Mouse (Mus musculus): ENCODE data around the gene Tecta. TPM values are rescaled to one million over a fixed set of nuclear protein-coding genes. Genes with fewer than 3 reads are reported as not detected.

Gene Tecta
- polyA plus RNA-seq, 1 experiment from 2014 or later = 0.45 TPM

GRCm38 (mm10) chr9:42423649-42424048, 23.9 kb upstream of the Tecta start:
- H3K9ac ChIP-seq (ENCODE audit: low read length) = no peak overlapping the region
- DNase-seq (ENCODE audit: low spot score, missing footprints) (no peak), ATAC-seq (ENCODE audit: low FRiP score) (no peak)
- H3K36me3 ChIP-seq (ENCODE audit: control insufficient read depth, insufficient read depth, low read length) = peaks cover 2% of the 10 kb centered on the region; the same call in 1 of the 2 replicates
- no peaks in the 10 kb centered on the region for H3K9me3 ChIP-seq (ENCODE audit: control insufficient read depth, low read length)
- no peak overlapping the region for H3K27ac ChIP-seq (ENCODE audit: low read depth, low read length)
- no peak overlapping the region for H3K4me3 ChIP-seq (ENCODE audit: low read depth, low read length)
- peaks cover 14% of the 10 kb centered on the region for H3K4me1 ChIP-seq (ENCODE audit: control insufficient read depth, insufficient read depth, low read length)
- 94% methylated on average over 2 of the region's 2 CpGs for WGBS
- no peaks in the 10 kb centered on the region for H3K27me3 ChIP-seq (ENCODE audit: control insufficient read depth, insufficient read depth, low read length)
- no peak overlapping the region for H3K4me2 ChIP-seq

GRCm38 (mm10) chr9:42419687-42420086, 20.0 kb upstream of the Tecta start:
- H3K27ac ChIP-seq (ENCODE audit: low read depth, low read length) = no peak overlapping the region
- WGBS = 63% methylated on average over 2 of the region's 2 CpGs
- H3K9ac ChIP-seq (ENCODE audit: low read length) = no peak overlapping the region
- H3K4me2 ChIP-seq = no peak overlapping the region
- H3K36me3 ChIP-seq (ENCODE audit: control insufficient read depth, insufficient read depth, low read length) = peaks cover 2% of the 10 kb centered on the region; the same call in 1 of the 2 replicates
- no peak for ATAC-seq (ENCODE audit: low FRiP score)
- no peak overlapping the region for H3K4me3 ChIP-seq (ENCODE audit: low read depth, low read length)
- no peaks in the 10 kb centered on the region for H3K27me3 ChIP-seq (ENCODE audit: control insufficient read depth, insufficient read depth, low read length)
- H3K9me3 ChIP-seq (ENCODE audit: control insufficient read depth, low read length) = no peaks in the 10 kb centered on the region
- no peak for DNase-seq (ENCODE audit: low spot score, missing footprints)
- peaks cover 2% of the 10 kb centered on the region; the same call in 1 of the 2 replicates for H3K4me1 ChIP-seq (ENCODE audit: control insufficient read depth, insufficient read depth, low read length)

- Histone ChIP-seq H3K27ac (ENCODE audit: low read depth, low read length) (no peak overlapping the region), H3K9me3 (ENCODE audit: control insufficient read depth, low read length) (no peaks in the 10 kb centered on the region), H3K27me3 (ENCODE audit: control insufficient read depth, insufficient read depth, low read length) (no peaks in the 10 kb centered on the region), H3K4me3 (ENCODE audit: low read depth, low read length) (no peak overlapping the region), H3K4me2 (no peak overlapping the region), H3K36me3 (ENCODE audit: control insufficient read depth, insufficient read depth, low read length) (peaks cover 2% of the 10 kb centered on the region; the same call in 1 of the 2 replicates), H3K4me1 (ENCODE audit: control insufficient read depth, insufficient read depth, low read length) (peaks cover 7% of the 10 kb centered on the region; the same call in 1 of the 2 replicates), H3K9ac (ENCODE audit: low read length) (no peak overlapping the region)
- DNase-seq (ENCODE audit: low spot score, missing footprints) (no peak), ATAC-seq (ENCODE audit: low FRiP score) (no peak)
- 89% methylated on average over 5 of the region's 5 CpGs for WGBS
These were observed 19.1 kb upstream of the Tecta start for GRCm38 (mm10) chr9:42418786-42419185.

GRCm38 (mm10) chr9:42417352-42417952, 17.7 kb upstream of the Tecta start:
- Histone ChIP-seq H3K36me3 (ENCODE audit: control insufficient read depth, insufficient read depth, low read length) (no peaks in the 10 kb centered on the region), H3K9me3 (ENCODE audit: control insufficient read depth, low read length) (no peaks in the 10 kb centered on the region), H3K4me1 (ENCODE audit: control insufficient read depth, insufficient read depth, low read length) (peaks cover 9% of the 10 kb centered on the region; the same call in 1 of the 2 replicates), H3K4me2 (no peak overlapping the region), H3K27ac (ENCODE audit: low read depth, low read length) (no peak overlapping the region), H3K27me3 (ENCODE audit: control insufficient read depth, insufficient read depth, low read length) (no peaks in the 10 kb centered on the region), H3K4me3 (ENCODE audit: low read depth, low read length) (no peak overlapping the region), H3K9ac (ENCODE audit: low read length) (no peak overlapping the region)
- WGBS = 93% methylated on average over 12 of the region's 12 CpGs
- DNase-seq (ENCODE audit: low spot score, missing footprints) (no peak), ATAC-seq (ENCODE audit: low FRiP score) (no peak)

GRCm38 (mm10) chr9:42415184-42415583, 15.5 kb upstream of the Tecta start:
- Histone ChIP-seq H3K4me2 (no peak overlapping the region), H3K27me3 (ENCODE audit: control insufficient read depth, insufficient read depth, low read length) (no peaks in the 10 kb centered on the region), H3K9ac (ENCODE audit: low read length) (no peak overlapping the region), H3K9me3 (ENCODE audit: control insufficient read depth, low read length) (no peaks in the 10 kb centered on the region), H3K27ac (ENCODE audit: low read depth, low read length) (no peak overlapping the region), H3K4me1 (ENCODE audit: control insufficient read depth, insufficient read depth, low read length) (peaks cover 9% of the 10 kb centered on the region; the same call in 1 of the 2 replicates), H3K36me3 (ENCODE audit: control insufficient read depth, insufficient read depth, low read length) (no peaks in the 10 kb centered on the region), H3K4me3 (ENCODE audit: low read depth, low read length) (no peak overlapping the region)
- 21% methylated on average over 1 of the region's 1 CpGs for WGBS
- no peak for ATAC-seq (ENCODE audit: low FRiP score)
- no peak for DNase-seq (ENCODE audit: low spot score, missing footprints)

GRCm38 (mm10) chr9:42413345-42413744, 13.6 kb upstream of the Tecta start:
- DNase-seq (ENCODE audit: low spot score, missing footprints) (no peak), ATAC-seq (ENCODE audit: low FRiP score) (no peak)
- Histone ChIP-seq H3K9ac (ENCODE audit: low read length) (no peak overlapping the region), H3K27me3 (ENCODE audit: control insufficient read depth, insufficient read depth, low read length) (no peaks in the 10 kb centered on the region), H3K36me3 (ENCODE audit: control insufficient read depth, insufficient read depth, low read length) (no peaks in the 10 kb centered on the region), H3K27ac (ENCODE audit: low read depth, low read length) (0 out of 2 replicates have a peak overlapping the region, but pooled peaks have one; percentile 8), H3K4me3 (ENCODE audit: low read depth, low read length) (no peak overlapping the region), H3K4me1 (ENCODE audit: control insufficient read depth, insufficient read depth, low read length) (peaks cover 9% of the 10 kb centered on the region; the same call in 1 of the 2 replicates), H3K4me2 (no peak overlapping the region), H3K9me3 (ENCODE audit: control insufficient read depth, low read length) (no peaks in the 10 kb centered on the region)
- WGBS = 81% methylated on average over 12 of the region's 12 CpGs

GRCm38 (mm10) chr9:42411296-42411695, 11.6 kb upstream of the Tecta start:
- 93% methylated on average over 6 of the region's 6 CpGs for WGBS
- Histone ChIP-seq H3K27me3 (ENCODE audit: control insufficient read depth, insufficient read depth, low read length) (no peaks in the 10 kb centered on the region), H3K4me2 (no peak overlapping the region), H3K27ac (ENCODE audit: low read depth, low read length) (no peak overlapping the region), H3K9me3 (ENCODE audit: control insufficient read depth, low read length) (no peaks in the 10 kb centered on the region), H3K4me1 (ENCODE audit: control insufficient read depth, insufficient read depth, low read length) (peaks cover 9% of the 10 kb centered on the region; the same call in 1 of the 2 replicates), H3K4me3 (ENCODE audit: low read depth, low read length) (no peak overlapping the region), H3K9ac (ENCODE audit: low read length) (no peak overlapping the region), H3K36me3 (ENCODE audit: control insufficient read depth, insufficient read depth, low read length) (no peaks in the 10 kb centered on the region)
- no peak for ATAC-seq (ENCODE audit: low FRiP score)
- DNase-seq (ENCODE audit: low spot score, missing footprints) = no peak

GRCm38 (mm10) chr9:42405736-42406135, 6.0 kb upstream of the Tecta start:
- H3K9me3 ChIP-seq (ENCODE audit: control insufficient read depth, low read length) = no peaks in the 10 kb centered on the region
- WGBS = 86% methylated on average over 4 of the region's 4 CpGs
- no peaks in the 10 kb centered on the region for H3K27me3 ChIP-seq (ENCODE audit: control insufficient read depth, insufficient read depth, low read length)
- no peak overlapping the region for H3K9ac ChIP-seq (ENCODE audit: low read length)
- H3K4me1 ChIP-seq (ENCODE audit: control insufficient read depth, insufficient read depth, low read length) = no peaks in the 10 kb centered on the region
- no peaks in the 10 kb centered on the region for H3K36me3 ChIP-seq (ENCODE audit: control insufficient read depth, insufficient read depth, low read length)
- no peak overlapping the region for H3K4me2 ChIP-seq
- no peak for DNase-seq (ENCODE audit: low spot score, missing footprints)
- no peak overlapping the region for H3K27ac ChIP-seq (ENCODE audit: low read depth, low read length)
- no peak for ATAC-seq (ENCODE audit: low FRiP score)
- H3K4me3 ChIP-seq (ENCODE audit: low read depth, low read length) = no peak overlapping the region

- ATAC-seq (ENCODE audit: low FRiP score) = no peak
- no peak overlapping the region for H3K4me3 ChIP-seq (ENCODE audit: low read depth, low read length)
These were observed 1.8 kb upstream of the Tecta start for GRCm38 (mm10) chr9:42401486-42401885.

More at GRCm38 (mm10) chr9:42401486-42401885, 1.8 kb upstream of the Tecta start:
- DNase-seq (ENCODE audit: low spot score, missing footprints) = no peak
- Histone ChIP-seq H3K27ac (ENCODE audit: low read depth, low read length) (no peak overlapping the region), H3K4me2 (no peak overlapping the region), H3K27me3 (ENCODE audit: control insufficient read depth, insufficient read depth, low read length) (no peaks in the 10 kb centered on the region; the same call in 1 of the 2 replicates), H3K9me3 (ENCODE audit: control insufficient read depth, low read length) (no peaks in the 10 kb centered on the region), H3K36me3 (ENCODE audit: control insufficient read depth, insufficient read depth, low read length) (no peaks in the 10 kb centered on the region), H3K4me1 (ENCODE audit: control insufficient read depth, insufficient read depth, low read length) (no peaks in the 10 kb centered on the region), H3K9ac (ENCODE audit: low read length) (no peak overlapping the region)
- 68% methylated on average over 6 of the region's 6 CpGs for WGBS

Measured in midbrain, embryonic 11.5 days (tissue).